Mouse (Mus musculus) CH12.LX (cell line): ENCODE measurements at regions not wholly inside any gene's neighbourhood (a gene's known extent, or its start where the extent isn't known, plus 50 kb on each side); places are given as distances from the start of the nearest gene placed in this dataset.

Experiments used
- CTCF ChIP-seq, 2 experiments: IDR thresholded peaks in 1 of 2; conservative IDR thresholded peaks in 1 of 2; 2 replicates each; pipeline ENCODE4 v1.5.1; 2011 to 2012; ENCODE audit warnings: low read depth in 2 of 2, low read length in 2 of 2, improper control_type of control experiment in 1 of 2, inconsistent platforms in 1 of 2, mild to moderate bottlenecking in 1 of 2, moderate library complexity in 1 of 2
- E2F4 ChIP-seq: IDR thresholded peaks from 2 replicates; pipeline ENCODE4 v1.6.1; 2011; ENCODE audit warnings: low read depth, low read length, improper control_type of control experiment; ENCODE audit not compliant: insufficient replicate concordance
- EP300 ChIP-seq: IDR thresholded peaks from 2 replicates; pipeline ENCODE4 v1.6.1; 2011; ENCODE audit warnings: low read length, improper control_type of control experiment
- HCFC1 ChIP-seq: IDR thresholded peaks from 2 replicates; pipeline ENCODE4 v1.6.1; 2012; ENCODE audit warnings: low read depth, mild to moderate bottlenecking, inconsistent platforms, low read length, improper control_type of control experiment
- IRF4 ChIP-seq: IDR thresholded peaks from 2 replicates; pipeline ENCODE4 v1.6.1; 2014; ENCODE audit warnings: low read depth, mild to moderate bottlenecking, inconsistent platforms, low read length, improper control_type of control experiment
- JUND ChIP-seq: conservative IDR thresholded peaks from 2 replicates; pipeline ENCODE4 v1.6.1; 2011; ENCODE audit warnings: low read depth, low read length, improper control_type of control experiment
- POLR2A ChIP-seq: IDR thresholded peaks from 2 replicates; pipeline ENCODE4 v1.6.1; 2011; ENCODE audit warnings: low read depth, mild to moderate bottlenecking, improper control_type of control experiment, low read length
- RCOR1 ChIP-seq: conservative IDR thresholded peaks from 2 replicates; pipeline ENCODE4 v1.6.1; 2012; ENCODE audit warnings: low read depth, mild to moderate bottlenecking, inconsistent platforms, low read length, improper control_type of control experiment

- no peak for TF ChIP-seq EP300
- no peak for TF ChIP-seq RCOR1
- no peak for TF ChIP-seq IRF4
- no peak for TF ChIP-seq POLR2A
- TF ChIP-seq E2F4, result no peak
- no peak for TF ChIP-seq CTCF (conservative IDR thresholded peaks at IDR 0.05 in 1 of 2, IDR thresholded peaks at IDR 0.05 in 1 of 2; ENCODE audit: low read depth in 2 of 2, low read length in 2 of 2)
- TF ChIP-seq JUND, result no peak
- TF ChIP-seq HCFC1, result no peak
Measured at GRCm38 (mm10) chr5:119059223-119059622, 498.7 kb downstream of the Med13l start.
